Mouse (Mus musculus) yolk sac, embryonic 10.5 days (tissue): ENCODE measurements around the gene Rbfox3.
"Not testable (repeated sequence)": the region's sequence is repeated elsewhere in the genome, so short reads cannot be mapped to it uniquely, and the experiment has no call there.

Experiments
- DNase-seq: peaks from one replicate; pipeline ENCODE4 v3.0.0-alpha.2; 2017; ENCODE audit warnings: low spot score

The Rbfox3 gene

DNA sequence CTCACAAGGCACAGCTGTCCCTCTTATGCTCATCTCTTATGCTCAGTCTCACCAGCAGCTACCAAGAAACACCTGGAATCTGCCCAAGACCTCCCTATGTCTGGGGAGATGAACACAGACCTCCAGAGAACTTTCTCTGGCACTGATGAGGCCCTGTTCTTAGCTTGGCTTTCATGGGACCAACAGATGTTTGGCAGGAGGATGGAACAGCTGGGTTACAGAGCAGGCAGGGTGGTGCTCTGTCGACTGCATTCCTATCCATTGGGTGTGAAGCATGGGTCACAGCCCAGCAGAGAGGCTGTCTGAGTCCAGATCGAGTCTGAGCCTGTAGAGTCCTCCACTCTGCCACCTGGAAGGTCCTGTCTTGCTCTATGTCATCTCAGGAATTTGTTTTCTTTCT lies 90.0 kb downstream of the Rbfox3 start:
- no peak for DNase-seq

GRCm38 (mm10) chr11:118818528-118818927 lies 92.9 kb downstream of the Rbfox3 start:
- DNase-seq = no peak

GRCm38 (mm10) chr11:118815118-118815517 lies 96.3 kb downstream of the Rbfox3 start:
- no peak for DNase-seq

GRCm38 (mm10) chr11:118813942-118814341 lies 97.5 kb downstream of the Rbfox3 start:
- DNase-seq = no peak

GRCm38 (mm10) chr11:118811404-118811803 lies 100.0 kb downstream of the Rbfox3 start:
- no peak for DNase-seq

GRCm38 (mm10) chr11:118807511-118807910 lies 103.9 kb downstream of the Rbfox3 start:
- DNase-seq = no peak

- DNase-seq = no peak
Measured at GRCm38 (mm10) chr11:118794856-118795602, 116.4 kb downstream of the Rbfox3 start.

DNA sequence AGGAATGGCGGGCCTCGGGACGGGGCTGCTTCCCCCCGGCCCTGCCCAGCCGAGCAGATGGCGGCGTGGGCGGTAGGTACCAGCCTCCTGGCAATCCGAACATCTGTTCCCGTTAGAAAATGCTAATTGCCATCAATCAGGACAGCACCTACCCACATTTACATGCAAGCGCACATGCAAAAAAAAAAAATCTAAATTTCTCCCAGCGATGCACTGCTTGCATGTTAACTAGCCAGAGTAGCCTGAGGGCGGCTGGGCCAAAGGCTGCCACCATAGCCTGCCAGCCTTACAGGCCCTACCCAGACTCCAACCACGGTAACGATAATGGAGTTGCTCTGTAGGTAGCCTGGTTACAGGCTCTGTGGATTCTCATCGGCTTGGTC lies 117.8 kb downstream of the Rbfox3 start:
- no peak for DNase-seq

GRCm38 (mm10) chr11:118792916-118793638 lies 118.3 kb downstream of the Rbfox3 start:
- no peak for DNase-seq

DNA sequence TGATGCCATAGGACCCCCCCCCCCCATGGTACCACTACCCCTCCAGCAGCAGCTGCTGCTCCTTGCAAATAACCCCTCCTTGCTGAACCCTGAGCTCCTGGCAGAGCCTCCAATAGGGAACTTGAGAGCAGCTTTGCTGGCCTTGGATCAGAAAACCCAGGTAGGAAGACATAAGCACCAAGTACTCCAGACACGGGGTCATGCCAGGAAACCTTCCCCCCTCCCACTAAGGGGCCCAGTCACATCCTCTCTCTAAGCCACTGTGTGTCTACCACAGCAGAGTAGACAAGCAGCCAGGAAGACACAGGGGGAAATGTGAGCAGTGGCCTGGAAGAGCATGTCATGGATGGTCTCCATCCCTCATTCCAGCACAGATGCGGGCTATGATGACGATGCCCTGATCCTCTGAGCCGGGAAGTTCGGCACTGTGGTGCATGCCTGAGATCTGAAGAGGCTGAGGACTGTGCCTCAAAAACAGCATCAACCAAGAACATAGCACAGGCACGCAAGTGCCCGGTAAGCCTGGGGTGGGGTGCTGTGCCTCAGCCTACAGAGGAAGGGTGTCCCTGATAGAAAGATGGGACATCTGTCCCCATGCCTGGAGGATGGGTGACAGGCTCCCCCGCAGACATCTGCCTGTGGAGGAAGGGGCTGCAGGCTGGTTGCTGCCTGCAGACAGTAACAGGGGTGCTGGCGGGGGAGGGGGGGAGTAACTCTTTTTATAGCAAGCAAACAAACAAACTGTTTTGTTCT lies 119.1 kb downstream of the Rbfox3 start:
- DNase-seq = no peak

GRCm38 (mm10) chr11:118791391-118791790 lies 120.0 kb downstream of the Rbfox3 start:
- DNase-seq = no peak

GRCm38 (mm10) chr11:118788091-118788490 lies 123.3 kb downstream of the Rbfox3 start:
- DNase-seq = no peak

GRCm38 (mm10) chr11:118782677-118783076 lies 128.7 kb downstream of the Rbfox3 start:
- no peak for DNase-seq

DNA sequence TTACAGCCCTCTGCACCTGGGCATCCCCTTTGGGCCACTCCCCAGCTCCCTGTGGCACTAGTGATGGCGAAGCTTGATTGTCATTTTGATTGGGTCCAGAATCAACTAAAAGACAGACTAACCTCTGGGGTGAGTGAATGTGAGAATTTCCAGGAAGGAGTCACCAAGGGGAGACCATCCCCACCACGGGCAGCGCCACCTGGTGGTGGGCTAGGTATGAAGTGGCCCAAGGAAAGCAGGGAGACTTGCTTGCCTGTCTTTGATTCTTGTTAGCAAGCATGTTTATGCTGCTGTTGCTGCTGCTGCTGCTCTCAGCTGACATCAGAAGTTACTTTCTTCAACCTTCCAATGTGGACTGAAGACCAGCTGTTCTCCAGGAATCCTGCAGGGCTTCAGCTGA lies 135.6 kb downstream of the Rbfox3 start:
- peak; percentile 4 for DNase-seq

DNA sequence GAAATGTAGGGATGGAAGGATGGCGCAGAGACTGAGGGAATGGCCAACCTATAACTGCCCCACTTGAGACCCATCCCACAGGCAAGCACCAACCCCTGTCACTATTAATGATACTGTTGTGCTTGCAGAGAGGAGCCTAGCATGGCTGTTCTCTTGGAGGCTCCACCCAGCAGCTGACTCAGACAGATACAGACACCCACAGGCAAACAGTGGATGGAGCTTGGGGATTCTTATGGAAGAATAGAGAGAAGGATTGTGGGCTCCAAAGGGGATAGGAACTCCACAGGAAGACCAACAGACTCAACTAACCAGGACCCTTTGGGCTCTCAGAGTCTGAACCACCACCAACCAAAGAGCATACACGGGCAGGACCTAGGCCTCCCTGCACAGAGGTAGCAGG lies 136.6 kb downstream of the Rbfox3 start:
- DNase-seq = not testable (repeated sequence)

GRCm38 (mm10) chr11:118773076-118773583 lies 138.3 kb downstream of the Rbfox3 start:
- DNase-seq = no peak

DNA sequence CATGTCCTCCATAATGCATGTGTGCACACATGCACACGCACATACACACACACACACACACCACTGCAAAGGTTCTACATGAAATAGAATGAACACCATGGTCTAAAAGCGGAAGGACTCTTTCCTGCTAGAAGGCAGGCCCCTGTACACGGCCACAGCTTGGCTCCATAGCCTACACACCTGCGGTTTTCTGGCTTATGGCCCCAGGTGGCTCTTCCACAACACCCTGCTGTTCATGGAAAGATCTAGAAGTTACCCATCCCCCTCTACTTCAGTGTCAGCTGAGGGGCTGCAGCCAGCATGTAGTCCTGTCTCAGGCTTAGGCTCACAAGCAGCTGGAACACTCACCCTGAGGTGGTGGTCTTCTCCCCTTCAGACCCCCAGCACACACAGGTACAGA lies 140.0 kb downstream of the Rbfox3 start:
- DNase-seq = no peak

DNA sequence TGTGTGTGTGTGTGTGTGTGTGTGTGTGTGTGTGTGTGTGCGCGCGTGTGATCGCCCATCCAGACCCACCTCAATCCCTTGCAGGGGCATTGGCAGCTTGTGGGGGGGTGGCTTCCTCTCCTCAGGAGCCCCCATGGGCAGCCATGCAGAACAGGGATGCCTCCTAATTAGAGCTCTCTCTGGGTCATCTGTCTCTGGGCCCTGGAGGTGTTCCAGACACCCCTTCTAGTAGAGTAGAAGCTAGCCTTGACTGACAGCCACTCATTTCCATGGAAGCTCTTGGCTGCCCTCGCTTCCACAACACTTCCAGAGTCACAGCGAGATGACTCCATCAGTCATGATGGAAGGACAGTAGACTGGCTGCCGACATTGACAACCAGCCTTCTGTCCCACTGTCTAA lies 140.6 kb downstream of the Rbfox3 start:
- DNase-seq = no peak

- no peak for DNase-seq
Measured at GRCm38 (mm10) chr11:118769542-118769941, 141.9 kb downstream of the Rbfox3 start.

DNA sequence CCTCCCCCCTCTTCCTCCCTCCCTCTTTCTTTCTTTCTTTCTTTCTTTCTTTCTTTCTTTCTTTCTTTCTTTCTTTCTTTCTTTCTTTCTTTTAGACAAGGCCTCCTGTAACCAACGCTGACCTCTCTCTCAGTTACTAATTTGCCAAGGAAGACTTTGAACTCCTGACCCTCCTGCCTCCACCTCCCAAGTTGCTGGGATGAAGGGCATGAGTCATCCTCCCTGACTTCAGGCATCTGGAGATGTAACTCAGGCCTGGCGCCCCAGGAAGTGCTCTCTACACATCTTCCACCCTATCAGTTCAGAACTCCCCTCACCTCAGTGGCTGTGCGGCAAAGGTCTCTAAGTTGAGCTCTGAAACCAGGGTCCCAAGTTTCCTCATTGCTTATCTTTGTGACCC lies 143.0 kb downstream of the Rbfox3 start:
- peak; percentile 8 for DNase-seq

DNA sequence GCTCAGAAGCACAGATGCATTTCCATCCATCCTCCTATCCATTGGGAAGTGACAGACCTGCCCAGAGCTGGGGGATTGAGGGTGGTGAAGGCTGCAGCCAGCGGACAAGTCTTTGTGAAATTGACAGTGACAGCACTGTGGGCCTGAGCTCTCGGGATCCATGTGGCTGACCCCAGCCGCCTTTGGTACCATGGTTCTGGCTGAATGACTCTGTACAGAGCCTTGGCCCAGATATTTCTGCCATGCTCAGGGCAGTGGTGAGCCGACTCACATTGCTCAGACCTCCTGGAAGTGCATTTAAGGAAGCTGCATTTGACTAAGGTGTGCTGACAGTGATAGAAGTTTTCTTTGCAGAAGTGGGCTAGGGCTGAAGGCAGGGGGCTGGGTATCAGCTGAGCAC lies 144.0 kb downstream of the Rbfox3 start:
- no peak for DNase-seq

- no peak for DNase-seq
Measured at GRCm38 (mm10) chr11:118760296-118760988, 151.0 kb downstream of the Rbfox3 start.
